Mouse (Mus musculus) kidney, adult 2 months (tissue): Measurements from ENCODE around the gene Lrrc4c.

ENCODE experiments used
- CTCF ChIP-seq: fragments of 200-500 bp; conservative IDR thresholded peaks from 2 replicates; pipeline ENCODE4 v1.5.1; 2011; ENCODE audit warnings: low read depth, mild to moderate bottlenecking, control low read depth, low read length, moderate library complexity, mixed read lengths; ENCODE audit not compliant: insufficient read depth, insufficient read length
- POLR2A ChIP-seq: fragments of 200-500 bp; IDR thresholded peaks from one replicate; pipeline ENCODE4 v1.6.1; 2011; ENCODE audit warnings: low read depth, low read length, control low read depth

DNA sequence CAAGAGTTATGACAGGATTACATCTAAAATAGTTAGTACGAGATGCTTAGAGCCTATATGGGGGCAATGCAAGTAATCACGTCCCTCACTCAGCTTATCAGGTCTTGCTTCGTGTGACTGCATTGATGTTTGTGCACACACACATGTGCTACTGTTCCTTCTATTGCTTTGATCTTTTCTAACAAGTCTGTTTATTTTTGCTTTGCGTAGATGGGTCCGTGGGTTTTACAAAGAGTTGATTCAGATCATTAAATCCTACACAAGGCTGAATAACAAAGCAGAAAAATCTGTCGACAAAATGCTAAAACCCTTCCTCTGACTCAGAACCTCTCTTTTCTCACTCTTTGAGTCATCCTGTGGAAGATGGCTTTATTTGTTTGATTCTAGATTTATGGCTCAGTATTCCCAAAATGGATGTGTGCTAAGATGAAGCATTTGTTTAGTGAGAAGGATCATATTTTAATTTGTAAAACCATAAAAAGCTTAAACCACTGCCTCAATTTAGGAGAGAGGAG lies 300.8 kb downstream of the Lrrc4c start:
- TF ChIP-seq CTCF (no peak), POLR2A (no peak)
